Mouse (Mus musculus) forebrain, embryonic 16.5 days (tissue): Measurements from ENCODE around the gene Fam129a. TPM values are rescaled to one million over a fixed set of nuclear protein-coding genes. Genes with fewer than 3 reads are reported as not detected.

Experiments
- ATAC-seq: fragments of 200-750 bp; cut with Nextera tagmentation; 2 replicates; pipeline ENCODE4 v1.8.0; 2017; ENCODE audit warnings: mild to moderate bottlenecking, moderate library complexity
- H3K27ac ChIP-seq: fragments of 300-500 bp; sonication (generic); 2 replicates; pipeline ENCODE4 v1.5.1; 2014; ENCODE audit warnings: low read length, control low read depth
- H3K27me3 ChIP-seq: fragments of 300-500 bp; sonication (generic); replicated peaks from 2 replicates; pipeline ENCODE4 v1.6.1; 2014; ENCODE audit warnings: low read length; ENCODE audit not compliant: control insufficient read depth, insufficient read depth
- H3K36me3 ChIP-seq: fragments of 300-500 bp; sonication (generic); 2 replicates; pipeline ENCODE4 v1.6.1; 2014; ENCODE audit not compliant: control insufficient read depth, insufficient read depth
- H3K4me1 ChIP-seq: fragments of 300-500 bp; sonication (generic); replicated peaks from 2 replicates; pipeline ENCODE4 v1.6.1; 2014; ENCODE audit warnings: low read length; ENCODE audit not compliant: control insufficient read depth, insufficient read depth
- H3K4me2 ChIP-seq: fragments of 300-500 bp; sonication (generic); 2 replicates; pipeline ENCODE4 v1.6.1; 2014; ENCODE audit warnings: mild to moderate bottlenecking, low read length, control low read depth
- H3K4me3 ChIP-seq: fragments of 300-500 bp; sonication (generic); replicated peaks from 2 replicates; pipeline ENCODE4 v1.5.1; 2014; ENCODE audit warnings: mild to moderate bottlenecking, low read length, control low read depth
- H3K9ac ChIP-seq: fragments of 300-500 bp; sonication (generic); replicated peaks from 2 replicates; pipeline ENCODE4 v1.6.1; 2014; ENCODE audit warnings: low read depth, low read length, control low read depth
- H3K9me3 ChIP-seq: fragments of 300-500 bp; sonication (generic); 2 replicates; pipeline ENCODE4 v1.6.1; 2016; ENCODE audit warnings: low read length; ENCODE audit not compliant: control insufficient read depth
- WGBS: fragments of 180-500 bp; shearing (Covaris S2); extraction: QIAGEN DNeasy Blood & Tissue Kit; methylation state at CpG from one replicate; pipeline ENCODE4 v1.1.7; 2014; 5-methylcytosine and 5-hydroxymethylcytosine counted together
- polyA plus RNA-seq: library from polyadenylated mRNA; unstranded; fragments of >200 nt; fragmentation: Nextera tagmentation; extraction: Ambion mirVana; gene quantifications from 2 replicates; pipeline ENCODE4 v1.2.1, GENCODE M21; 2015

The Fam129a gene
- polyA plus RNA-seq, 1 experiment from 2014 or later, result 0.68 TPM

DNA sequence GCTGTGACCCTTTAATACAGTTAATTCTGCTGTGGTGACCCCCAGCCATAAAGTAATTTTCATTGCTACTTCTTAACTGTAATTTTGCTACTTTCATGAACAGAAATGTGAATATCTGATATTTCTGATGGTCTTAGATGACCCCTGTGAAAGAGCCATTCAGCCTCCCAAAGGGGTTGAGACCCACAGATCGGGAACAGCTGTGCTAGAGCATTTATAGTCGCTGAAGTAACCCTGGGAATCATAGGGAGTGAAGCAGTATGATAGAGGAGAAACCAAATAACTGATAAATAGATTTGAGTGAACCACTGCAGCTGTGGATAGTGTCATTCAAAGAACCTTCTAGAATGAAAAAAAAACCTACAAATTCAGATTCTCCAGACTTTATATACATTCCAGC lies 60.1 kb downstream of the Fam129a start:
- WGBS, result 63% methylated on average over 2 of the region's 2 CpGs
- Histone ChIP-seq H3K4me1 (peaks cover 11% of the 10 kb centered on the region), H3K27me3 (no peaks in the 10 kb centered on the region), H3K27ac (no peak overlapping the region), H3K4me3 (no peak overlapping the region), H3K9me3 (no peaks in the 10 kb centered on the region), H3K9ac (no peak overlapping the region), H3K4me2 (no peak overlapping the region), H3K36me3 (no peaks in the 10 kb centered on the region)
- ATAC-seq, result no peak

DNA sequence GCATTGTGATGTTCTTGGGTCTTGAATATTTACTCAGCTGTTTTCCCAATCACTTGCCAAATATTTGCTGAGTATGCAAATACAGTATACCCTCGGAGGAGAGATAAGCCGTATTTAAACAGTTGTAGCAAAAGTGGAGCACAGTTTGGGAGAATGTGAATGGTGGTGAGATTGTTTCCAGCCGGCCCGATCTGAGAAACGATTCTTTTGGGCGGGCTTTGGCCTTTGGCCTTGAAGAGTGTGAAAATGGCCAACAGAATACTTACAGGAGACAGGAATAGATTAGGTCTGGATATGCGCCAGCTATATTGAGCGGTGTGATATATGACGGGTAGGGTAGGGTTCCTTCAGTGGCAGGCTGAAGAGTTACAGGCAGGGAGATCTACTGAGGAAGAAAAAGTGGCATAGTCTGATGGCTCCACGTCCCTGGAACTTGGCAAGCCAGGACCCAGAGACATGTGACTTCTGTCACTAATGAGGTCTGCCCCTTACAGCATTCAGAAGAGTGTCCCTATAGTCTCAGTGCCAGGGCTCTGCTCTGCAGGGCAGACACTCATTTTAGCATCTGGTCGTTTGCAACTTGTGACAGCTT lies 60.8 kb downstream of the Fam129a start:
- H3K4me3 ChIP-seq, result no peak overlapping the region
- no peaks in the 10 kb centered on the region for H3K36me3 ChIP-seq
- H3K27me3 ChIP-seq, result no peaks in the 10 kb centered on the region
- ATAC-seq, result peak; percentile 27
- H3K27ac ChIP-seq, result no peak overlapping the region
- 52% methylated on average over 11 of the region's 11 CpGs for WGBS
- no peak overlapping the region for H3K9ac ChIP-seq
- H3K9me3 ChIP-seq, result no peaks in the 10 kb centered on the region
- no peak overlapping the region for H3K4me2 ChIP-seq
- peaks cover 9% of the 10 kb centered on the region for H3K4me1 ChIP-seq

DNA sequence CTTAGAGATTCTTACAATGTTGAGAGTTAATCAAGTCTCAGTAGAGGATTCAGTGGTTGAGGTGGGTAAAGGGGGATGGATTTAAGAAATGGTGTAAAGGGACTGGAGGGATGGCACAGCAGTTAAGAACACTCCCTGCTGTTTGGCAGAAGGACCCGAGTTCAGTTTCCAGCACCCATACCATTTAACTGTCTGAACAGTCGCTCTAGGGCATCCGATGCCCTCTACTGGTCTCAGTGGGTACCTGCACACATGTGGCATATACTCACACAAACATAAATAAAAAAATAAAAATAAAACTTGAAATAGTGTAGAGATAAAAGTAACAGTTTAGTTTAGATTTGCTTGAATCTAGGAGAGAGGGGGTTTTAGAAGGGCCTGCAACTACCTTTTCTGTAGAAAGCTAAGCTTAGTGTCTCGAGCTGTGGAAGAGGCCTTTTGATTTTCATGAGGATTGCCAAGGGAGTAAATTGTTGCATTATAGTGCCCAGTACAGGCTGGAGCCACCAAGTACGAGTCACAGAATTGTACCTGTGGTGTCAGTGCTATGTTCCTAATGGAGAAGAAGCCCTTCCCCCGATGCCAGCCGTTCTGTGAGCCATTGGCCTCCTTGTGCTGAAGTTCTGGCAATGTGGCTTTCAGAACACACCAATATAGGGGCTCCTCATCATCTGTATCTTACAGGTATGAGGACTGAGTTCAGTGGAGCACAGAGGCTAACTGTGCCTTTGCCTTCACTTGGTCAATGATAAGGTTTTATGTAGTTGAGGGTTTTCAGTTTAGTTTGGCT lies 61.8 kb downstream of the Fam129a start:
- 93% methylated on average over 7 of the region's 7 CpGs for WGBS
- ATAC-seq, result no peak
- H3K27ac ChIP-seq, result no peak overlapping the region
- H3K9me3 ChIP-seq, result no peaks in the 10 kb centered on the region
- no peaks in the 10 kb centered on the region for H3K27me3 ChIP-seq
- no peaks in the 10 kb centered on the region for H3K36me3 ChIP-seq
- H3K4me3 ChIP-seq, result no peak overlapping the region
- H3K4me1 ChIP-seq, result peaks cover 5% of the 10 kb centered on the region
- H3K4me2 ChIP-seq, result no peak overlapping the region
- H3K9ac ChIP-seq, result no peak overlapping the region

DNA sequence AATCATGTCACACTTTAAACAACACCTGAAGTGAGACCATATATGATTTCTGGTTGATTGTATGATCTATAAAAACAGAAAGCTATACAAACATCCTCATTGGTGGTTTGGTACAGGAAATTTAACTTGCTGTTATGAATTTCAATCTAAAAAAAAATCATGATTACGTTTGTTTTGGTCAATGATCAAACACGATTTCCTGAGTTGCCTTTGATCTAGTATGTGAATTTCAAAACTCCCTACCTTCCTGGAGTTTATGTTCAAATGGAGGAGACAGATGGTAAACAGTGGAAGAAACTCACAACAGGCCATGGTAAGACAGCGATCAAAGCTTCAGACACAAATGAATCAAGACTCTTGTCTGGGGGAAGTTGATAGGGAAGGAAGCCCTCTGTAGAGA lies 65.7 kb downstream of the Fam129a start:
- no peak for ATAC-seq
- H3K4me2 ChIP-seq, result no peak overlapping the region
- no peak overlapping the region for H3K9ac ChIP-seq
- no peak overlapping the region for H3K4me3 ChIP-seq
- H3K36me3 ChIP-seq, result no peaks in the 10 kb centered on the region
- WGBS, result 90% methylated on average over 3 of the region's 3 CpGs
- H3K27me3 ChIP-seq, result no peaks in the 10 kb centered on the region
- H3K27ac ChIP-seq, result no peak overlapping the region
- H3K9me3 ChIP-seq, result no peaks in the 10 kb centered on the region
- peaks cover 4% of the 10 kb centered on the region; the same call in 1 of the 2 replicates for H3K4me1 ChIP-seq

DNA sequence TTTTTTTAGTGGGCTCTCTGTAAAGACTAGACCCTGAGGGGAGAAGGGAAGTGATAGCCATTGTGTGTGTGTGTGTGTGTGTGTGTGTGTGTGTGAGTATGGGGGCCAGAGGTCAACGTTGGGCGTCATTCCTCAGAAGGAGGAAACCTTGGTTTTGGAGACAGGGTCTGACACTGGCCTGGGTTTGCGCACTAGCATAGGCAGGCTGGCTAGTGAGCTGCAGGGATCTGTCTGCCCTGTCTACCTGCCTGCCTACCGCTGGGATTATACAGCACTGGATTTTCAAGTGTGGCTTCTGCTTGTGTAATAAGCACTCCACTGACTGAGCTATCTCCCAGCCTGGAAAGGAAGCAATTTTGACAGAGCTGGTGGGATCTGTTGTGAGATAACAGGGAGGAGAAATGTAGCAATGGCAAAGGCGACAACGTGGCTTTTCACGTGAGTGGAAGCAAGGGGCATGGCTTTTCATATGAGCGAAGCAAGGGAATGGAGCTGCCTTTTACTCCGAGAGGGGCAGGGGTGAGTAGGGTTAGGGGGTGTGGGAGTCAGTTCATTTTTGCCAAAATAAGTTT lies 66.5 kb downstream of the Fam129a start:
- no peaks in the 10 kb centered on the region for H3K36me3 ChIP-seq
- H3K4me3 ChIP-seq, result no peak overlapping the region
- no peak overlapping the region for H3K4me2 ChIP-seq
- H3K4me1 ChIP-seq, result no peaks in the 10 kb centered on the region
- H3K27me3 ChIP-seq, result no peaks in the 10 kb centered on the region
- 94% methylated on average over 9 of the region's 9 CpGs for WGBS
- no peak overlapping the region for H3K27ac ChIP-seq
- no peak overlapping the region for H3K9ac ChIP-seq
- ATAC-seq, result no peak
- H3K9me3 ChIP-seq, result no peaks in the 10 kb centered on the region

- Histone ChIP-seq H3K36me3 (no peaks in the 10 kb centered on the region), H3K4me3 (no peak overlapping the region), H3K9me3 (no peaks in the 10 kb centered on the region), H3K9ac (no peak overlapping the region), H3K4me2 (no peak overlapping the region), H3K4me1 (no peaks in the 10 kb centered on the region), H3K27me3 (no peaks in the 10 kb centered on the region), H3K27ac (no peak overlapping the region)
- 82% methylated on average over 5 of the region's 5 CpGs for WGBS
- ATAC-seq, result no peak
Measured at GRCm38 (mm10) chr1:151638357-151638756, 67.4 kb downstream of the Fam129a start.

- H3K4me3 ChIP-seq, result no peak overlapping the region
- H3K9ac ChIP-seq, result no peak overlapping the region
- no peak overlapping the region for H3K27ac ChIP-seq
- H3K27me3 ChIP-seq, result no peaks in the 10 kb centered on the region
- no peaks in the 10 kb centered on the region for H3K36me3 ChIP-seq
- no peaks in the 10 kb centered on the region for H3K9me3 ChIP-seq
- no peaks in the 10 kb centered on the region for H3K4me1 ChIP-seq
- ATAC-seq, result no peak
- WGBS, result 92% methylated on average over 2 of the region's 2 CpGs
- no peak overlapping the region for H3K4me2 ChIP-seq
Measured at GRCm38 (mm10) chr1:151638770-151639169, 67.8 kb downstream of the Fam129a start.

DNA sequence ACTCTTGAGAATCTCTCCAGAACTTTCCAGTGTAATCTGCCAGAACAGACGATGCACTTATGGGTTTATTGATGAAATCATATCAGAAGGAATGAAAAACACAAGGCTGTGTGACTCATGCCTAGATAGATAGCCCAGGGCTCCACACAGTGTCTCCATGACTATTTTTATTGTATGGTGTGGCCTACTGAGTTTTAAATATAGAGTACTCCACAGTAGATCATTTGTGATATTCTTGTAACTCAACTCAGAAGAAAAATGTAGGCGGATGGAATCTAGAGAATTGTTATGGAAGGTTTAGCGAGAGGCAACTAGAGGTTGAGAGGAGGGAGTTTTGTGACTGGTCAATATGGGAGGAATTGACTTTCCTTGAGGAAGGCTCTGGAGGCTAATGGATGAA lies 75.4 kb downstream of the Fam129a start:
- WGBS, result 87% methylated on average over 3 of the region's 3 CpGs
- Histone ChIP-seq H3K4me2 (no peak overlapping the region), H3K9ac (no peak overlapping the region), H3K27me3 (no peaks in the 10 kb centered on the region), H3K36me3 (no peaks in the 10 kb centered on the region), H3K27ac (no peak overlapping the region), H3K4me3 (no peak overlapping the region), H3K4me1 (no peaks in the 10 kb centered on the region), H3K9me3 (no peaks in the 10 kb centered on the region)
- ATAC-seq, result no peak

DNA sequence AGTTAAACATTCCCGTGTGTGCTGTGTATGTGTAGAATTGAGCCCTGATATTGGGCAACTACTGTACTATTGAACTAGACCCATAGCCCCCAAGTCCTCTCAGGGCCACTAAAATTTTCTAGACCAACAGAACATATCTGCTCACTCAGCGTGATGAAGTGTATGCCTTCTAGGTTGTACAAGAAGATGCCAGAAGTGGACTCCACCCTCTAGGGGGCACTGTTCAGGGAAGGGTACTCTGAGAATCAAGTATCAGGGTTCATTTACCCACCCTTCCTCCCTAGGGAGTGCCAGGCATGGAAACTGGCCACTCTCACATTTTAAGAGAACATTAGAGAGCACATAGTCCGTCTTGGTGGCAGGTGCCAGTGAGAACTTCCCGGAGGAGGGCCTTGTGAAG lies 77.1 kb downstream of the Fam129a start:
- 93% methylated on average over 4 of the region's 4 CpGs for WGBS

More for the DNA sequence above, 77.1 kb downstream of the Fam129a start:
- H3K36me3 ChIP-seq, result no peaks in the 10 kb centered on the region
- no peak overlapping the region for H3K9ac ChIP-seq
- H3K9me3 ChIP-seq, result no peaks in the 10 kb centered on the region
- no peak overlapping the region for H3K4me3 ChIP-seq
- no peak overlapping the region for H3K4me2 ChIP-seq
- ATAC-seq, result no peak
- H3K27ac ChIP-seq, result no peak overlapping the region
- no peaks in the 10 kb centered on the region for H3K27me3 ChIP-seq
- H3K4me1 ChIP-seq, result no peaks in the 10 kb centered on the region
